Mouse (Mus musculus): ENCODE data around the gene Kcnq4. TPM values are rescaled to one million over a fixed set of nuclear protein-coding genes. Genes with fewer than 3 reads are reported as not detected.

The Kcnq4 gene
- polyA plus RNA-seq, 1 experiment from 2014 or later = 2.1 TPM

- 18% methylated on average over 12 of the region's 12 CpGs for WGBS
- Histone ChIP-seq H3K27ac (replicated peaks) (0 out of 2 replicates have a peak overlapping the region, but pooled peaks have one; percentile 0), H3K4me3 (peak overlapping the region; percentile 56), H3K27me3 (ENCODE audit: low read depth, poor library complexity, severe bottlenecking) (peaks cover 61% of the 10 kb centered on the region), H3K36me3 (no peaks in the 10 kb centered on the region), H3K4me1 (peaks cover 21% of the 10 kb centered on the region), H3K9me3 (replicated peaks) (no peaks in the 10 kb centered on the region)
- DNase-seq (ENCODE audit: low spot score) = no peak
Observed at GRCm38 (mm10) chr4:120716765-120717164, 31.6 kb downstream of the Kcnq4 start.

DNA sequence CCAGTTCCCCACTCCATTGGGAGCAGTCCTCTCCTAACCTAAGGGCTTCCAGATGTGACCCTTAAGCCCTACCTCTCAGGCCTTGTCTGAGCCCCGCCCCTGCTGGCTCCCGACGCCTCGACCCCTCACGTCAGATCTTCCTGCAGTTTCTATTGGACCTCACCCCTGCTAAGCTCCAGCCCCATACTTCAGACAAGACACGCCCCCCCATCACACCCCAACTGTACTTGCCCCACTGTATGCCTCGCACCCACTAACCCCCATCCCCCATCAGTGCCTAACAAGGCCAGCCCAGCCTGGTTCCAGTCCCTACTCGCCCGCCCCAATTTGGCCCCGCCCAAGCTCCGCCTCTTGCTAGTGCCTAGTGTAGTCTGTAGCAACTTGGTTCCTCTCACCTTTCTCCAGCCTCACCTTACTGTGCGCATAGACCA lies 32.3 kb downstream of the Kcnq4 start:
- Histone ChIP-seq H3K4me1 (peaks cover 21% of the 10 kb centered on the region), H3K27me3 (ENCODE audit: low read depth, poor library complexity, severe bottlenecking) (peaks cover 65% of the 10 kb centered on the region), H3K9me3 (replicated peaks) (no peaks in the 10 kb centered on the region), H3K4me3 (peak overlapping the region; percentile 56), H3K36me3 (no peaks in the 10 kb centered on the region), H3K27ac (replicated peaks) (0 out of 2 replicates have a peak overlapping the region, but pooled peaks have one; percentile 0)
- 2% methylated on average over 12 of the region's 12 CpGs for WGBS
- peak; percentile 60 for DNase-seq (ENCODE audit: low spot score)

GRCm38 (mm10) chr4:120713856-120714497 lies 34.4 kb downstream of the Kcnq4 start:
- Histone ChIP-seq H3K9me3 (replicated peaks) (no peaks in the 10 kb centered on the region), H3K4me1 (peaks cover 21% of the 10 kb centered on the region), H3K4me3 (no peak overlapping the region), H3K27ac (replicated peaks) (no peak overlapping the region), H3K36me3 (no peaks in the 10 kb centered on the region), H3K27me3 (ENCODE audit: low read depth, poor library complexity, severe bottlenecking) (peaks cover 75% of the 10 kb centered on the region)
- no peak for DNase-seq (ENCODE audit: low spot score)
- 83% methylated on average over 6 of the region's 6 CpGs for WGBS

DNA sequence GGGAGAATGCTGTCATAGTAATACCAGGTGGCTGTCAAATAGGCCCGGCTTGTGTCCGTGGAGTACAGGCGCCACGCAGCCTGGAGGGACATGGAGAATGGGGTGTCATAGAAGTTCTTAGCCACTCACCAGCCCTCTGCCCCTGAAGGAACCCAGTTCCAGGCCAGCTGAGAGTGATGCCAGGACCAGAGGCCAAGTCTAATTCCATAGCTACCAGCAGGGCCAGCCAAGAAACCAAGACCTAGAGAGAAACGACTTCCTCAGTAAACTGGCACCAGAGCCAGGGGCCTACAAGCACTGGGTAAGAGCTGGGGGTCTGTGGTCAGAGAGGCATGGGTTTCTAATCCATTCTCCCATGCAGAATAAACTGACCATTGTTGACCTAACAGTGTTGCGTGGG lies 35.4 kb downstream of the Kcnq4 start:
- H3K27me3 ChIP-seq (ENCODE audit: low read depth, poor library complexity, severe bottlenecking) = peaks cover 65% of the 10 kb centered on the region
- WGBS = 92% methylated on average over 6 of the region's 6 CpGs
- DNase-seq (ENCODE audit: low spot score) = no peak

GRCm38 (mm10) chr4:120712236-120712635 lies 36.2 kb downstream of the Kcnq4 start:
- H3K4me1 ChIP-seq = peaks cover 28% of the 10 kb centered on the region
- no peaks in the 10 kb centered on the region for H3K9me3 ChIP-seq (replicated peaks)
- H3K27me3 ChIP-seq (ENCODE audit: low read depth, poor library complexity, severe bottlenecking) = peaks cover 58% of the 10 kb centered on the region
- H3K36me3 ChIP-seq = no peaks in the 10 kb centered on the region
- WGBS = 88% methylated on average over 12 of the region's 12 CpGs
- no peak overlapping the region for H3K4me3 ChIP-seq
- no peak for DNase-seq (ENCODE audit: low spot score)
- H3K27ac ChIP-seq (replicated peaks) = no peak overlapping the region

More for the DNA sequence above, 35.4 kb downstream of the Kcnq4 start:
- Histone ChIP-seq H3K4me3 (no peak overlapping the region), H3K4me1 (peaks cover 24% of the 10 kb centered on the region), H3K27ac (replicated peaks) (no peak overlapping the region), H3K36me3 (no peaks in the 10 kb centered on the region), H3K9me3 (replicated peaks) (no peaks in the 10 kb centered on the region)

- no peaks in the 10 kb centered on the region for H3K36me3 ChIP-seq
- WGBS = 91% methylated on average over 2 of the region's 2 CpGs
- H3K27ac ChIP-seq (replicated peaks) = no peak overlapping the region
- DNase-seq (ENCODE audit: low spot score) = no peak
- H3K4me3 ChIP-seq = no peak overlapping the region
- peaks cover 8% of the 10 kb centered on the region; the same call in 1 of the 2 replicates for H3K4me1 ChIP-seq
- no peaks in the 10 kb centered on the region for H3K9me3 ChIP-seq (replicated peaks)
- peaks cover 36% of the 10 kb centered on the region for H3K27me3 ChIP-seq (ENCODE audit: low read depth, poor library complexity, severe bottlenecking)
Observed at GRCm38 (mm10) chr4:120702511-120702910, 45.9 kb downstream of the Kcnq4 start.

DNA sequence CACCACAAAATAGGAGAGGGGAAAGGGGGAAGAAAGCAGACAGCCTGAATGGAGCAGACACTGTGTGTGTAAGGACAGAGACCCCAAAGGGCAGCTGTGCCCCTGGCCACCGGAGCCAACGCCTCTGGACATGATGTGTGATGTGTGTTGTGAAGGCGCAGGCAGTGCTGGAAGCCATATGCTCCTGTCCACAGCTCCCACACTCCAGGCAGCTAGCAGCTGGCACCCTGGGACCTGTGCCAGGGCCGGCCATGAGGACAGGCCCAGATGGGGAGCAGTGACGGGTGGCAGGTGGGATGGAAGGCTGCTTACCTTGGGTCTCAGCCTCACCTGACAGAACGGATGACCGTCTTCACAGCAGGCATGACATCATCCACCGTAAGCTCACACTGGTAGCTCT lies 46.4 kb downstream of the Kcnq4 start:
- Histone ChIP-seq H3K4me3 (no peak overlapping the region), H3K36me3 (no peaks in the 10 kb centered on the region), H3K27ac (replicated peaks) (no peak overlapping the region), H3K9me3 (replicated peaks) (no peaks in the 10 kb centered on the region), H3K4me1 (peaks cover 9% of the 10 kb centered on the region; the same call in 1 of the 2 replicates), H3K27me3 (ENCODE audit: low read depth, poor library complexity, severe bottlenecking) (peaks cover 40% of the 10 kb centered on the region)
- 87% methylated on average over 8 of the region's 8 CpGs for WGBS
- no peak for DNase-seq (ENCODE audit: low spot score)

DNA sequence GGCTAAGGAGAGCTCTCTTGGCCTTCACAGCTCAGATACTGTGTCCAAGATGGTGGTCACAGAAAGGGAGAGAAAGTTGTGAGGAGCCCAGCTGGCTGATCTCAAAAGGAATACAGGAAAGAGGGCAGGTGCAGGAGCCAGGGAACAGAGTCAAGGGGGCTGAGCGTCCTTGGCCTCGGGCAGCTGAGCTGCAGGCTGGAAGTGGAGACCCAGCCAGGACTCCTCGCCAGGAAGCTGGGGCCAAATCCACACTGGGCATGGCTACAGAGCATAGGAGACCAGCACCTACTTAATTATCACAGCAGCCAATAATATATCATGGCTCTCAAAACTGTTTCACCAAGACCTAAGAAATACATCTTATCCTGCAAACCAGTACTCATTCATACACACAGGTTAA lies 47.2 kb downstream of the Kcnq4 start:
- H3K4me3 ChIP-seq = no peak overlapping the region

GRCm38 (mm10) chr4:120697799-120698484 lies 50.5 kb downstream of the Kcnq4 start:
- Histone ChIP-seq H3K27ac (replicated peaks) (no peak overlapping the region), H3K27me3 (ENCODE audit: low read depth, poor library complexity, severe bottlenecking) (peaks cover 65% of the 10 kb centered on the region), H3K9me3 (replicated peaks) (no peaks in the 10 kb centered on the region), H3K4me1 (peaks cover 9% of the 10 kb centered on the region; the same call in 1 of the 2 replicates), H3K4me3 (peak overlapping the region; percentile 38), H3K36me3 (no peaks in the 10 kb centered on the region)
- DNase-seq (ENCODE audit: low spot score) = no peak
- 12% methylated on average over 35 of the region's 35 CpGs for WGBS

More for the DNA sequence above, 47.2 kb downstream of the Kcnq4 start:
- Histone ChIP-seq H3K27ac (replicated peaks) (no peak overlapping the region), H3K9me3 (replicated peaks) (no peaks in the 10 kb centered on the region), H3K36me3 (no peaks in the 10 kb centered on the region), H3K4me1 (peaks cover 9% of the 10 kb centered on the region; the same call in 1 of the 2 replicates), H3K27me3 (ENCODE audit: low read depth, poor library complexity, severe bottlenecking) (peaks cover 49% of the 10 kb centered on the region)
- DNase-seq (ENCODE audit: low spot score) = no peak
- WGBS = 85% methylated on average over 3 of the region's 3 CpGs

GRCm38 (mm10) chr4:120697353-120697752 lies 51.1 kb downstream of the Kcnq4 start:
- H3K27ac ChIP-seq (replicated peaks) = no peak overlapping the region
- no peaks in the 10 kb centered on the region for H3K36me3 ChIP-seq
- H3K4me1 ChIP-seq = peaks cover 9% of the 10 kb centered on the region; the same call in 1 of the 2 replicates
- DNase-seq (ENCODE audit: low spot score) = no peak
- peak overlapping the region; percentile 38; the same call in 1 of the 2 replicates for H3K4me3 ChIP-seq
- H3K9me3 ChIP-seq (replicated peaks) = no peaks in the 10 kb centered on the region
- H3K27me3 ChIP-seq (ENCODE audit: low read depth, poor library complexity, severe bottlenecking) = peaks cover 65% of the 10 kb centered on the region
- 87% methylated on average over 8 of the region's 8 CpGs for WGBS

- H3K9me3 ChIP-seq (replicated peaks) = no peaks in the 10 kb centered on the region
- 39% methylated on average over 10 of the region's 10 CpGs for WGBS
- H3K36me3 ChIP-seq = no peaks in the 10 kb centered on the region
- peak; percentile 68 for DNase-seq (ENCODE audit: low spot score)
- no peak overlapping the region for H3K4me3 ChIP-seq
- H3K27me3 ChIP-seq (ENCODE audit: low read depth, poor library complexity, severe bottlenecking) = peaks cover 31% of the 10 kb centered on the region
- peaks cover 3% of the 10 kb centered on the region; the same call in 1 of the 2 replicates for H3K4me1 ChIP-seq
- H3K27ac ChIP-seq (replicated peaks) = no peak overlapping the region
Observed at GRCm38 (mm10) chr4:120692717-120693116, 55.7 kb downstream of the Kcnq4 start.

- Histone ChIP-seq H3K4me1 (no peaks in the 10 kb centered on the region), H3K9me3 (replicated peaks) (no peaks in the 10 kb centered on the region), H3K27ac (replicated peaks) (no peak overlapping the region), H3K36me3 (no peaks in the 10 kb centered on the region), H3K4me3 (no peak overlapping the region), H3K27me3 (ENCODE audit: low read depth, poor library complexity, severe bottlenecking) (peaks cover 1% of the 10 kb centered on the region; the same call in 1 of the 2 replicates)
- DNase-seq (ENCODE audit: low spot score) = no peak
- WGBS = 73% methylated on average over 6 of the region's 6 CpGs
Observed at GRCm38 (mm10) chr4:120689317-120689716, 59.1 kb downstream of the Kcnq4 start.

- Histone ChIP-seq H3K27me3 (ENCODE audit: low read depth, poor library complexity, severe bottlenecking) (no peaks in the 10 kb centered on the region), H3K27ac (replicated peaks) (no peak overlapping the region), H3K36me3 (no peaks in the 10 kb centered on the region), H3K9me3 (replicated peaks) (no peaks in the 10 kb centered on the region), H3K4me3 (no peak overlapping the region), H3K4me1 (0 out of 2 replicates have a peak, but pooled peaks cover 3% of the 10 kb centered on the region)
- 69% methylated on average over 6 of the region's 6 CpGs for WGBS
- DNase-seq (ENCODE audit: low spot score) = no peak
Observed at GRCm38 (mm10) chr4:120687282-120687681, 61.1 kb downstream of the Kcnq4 start.
